ENCODE assay signal across 11 mouse cellular contexts in genomic region chr10:105020471-105021120, GRCm38 (mm10).
DNase-seq lines count a peak whose midpoint lies in the region; ATAC-seq and TF ChIP-seq lines count a peak whose summit lies in the region.
"Had no signal": no experiment of that assay in that cellular context is flagged by ENCODE, and none has a peak within 500 bp of the region (broad histone marks: within the 10 kb centered on the region; RNA-seq: fewer than 3 reads in every experiment).

No protein-coding gene starts in this region.

- ATAC-seq in cerebellum, adult (ENCODE audit: insufficient number of reproducible peaks, low FRiP score, low TSS enrichment) = no peak
- no peak for ATAC-seq in lung, embryonic 16.5 days (ENCODE audit: low read depth)
- peak; percentile 72; the same call in 1 of the 2 replicates for ATAC-seq in midbrain, embryonic 16.5 days
- no peak; the same call in 1 of the 2 replicates for ATAC-seq in stomach, embryonic 16.5 days (ENCODE audit: insufficient read depth, low FRiP score)
- ATAC-seq: liver, embryonic 12.5 days had no signal

- no peak overlapping the region for H3K27ac ChIP-seq in lung, embryonic 16.5 days (ENCODE audit: low read length)
- H3K27ac ChIP-seq in midbrain, embryonic 16.5 days (ENCODE audit: low read length) = peak overlapping the region; percentile 23; the same call in 1 of the 2 replicates
- peak overlapping the region; percentile 9; the same call in 1 of the 2 replicates for H3K27ac ChIP-seq in stomach, embryonic 16.5 days (ENCODE audit: low read length)
- H3K27ac ChIP-seq in cerebellum, adult 2 months (ENCODE audit: insufficient read depth, low read length) = no peak overlapping the region
- H3K27ac ChIP-seq: liver, embryonic 12.5 days had no signal

- TF ChIP-seq CTCF in cerebellum, adult 2 months (IDR thresholded peaks at IDR 0.05; ENCODE audit: borderline replicate concordance, insufficient read depth, low read depth, low read length) = no peak

- H3K27me3 ChIP-seq in lung, embryonic 16.5 days (ENCODE audit: control insufficient read depth, insufficient read depth, low read depth, low read length) = no peaks in the 10 kb centered on the region
- no peaks in the 10 kb centered on the region for H3K27me3 ChIP-seq in midbrain, embryonic 16.5 days (ENCODE audit: control insufficient read depth, insufficient read depth, low read depth, low read length)
- H3K27me3 ChIP-seq in stomach, embryonic 16.5 days (ENCODE audit: control insufficient read depth, insufficient read depth, low read length) = no peaks in the 10 kb centered on the region
- no peaks in the 10 kb centered on the region for H3K27me3 ChIP-seq in cerebellum, adult 2 months (ENCODE audit: control insufficient read depth, insufficient read depth, low read length)
- H3K27me3 ChIP-seq: liver, embryonic 12.5 days had no signal

- peak; percentile 2 to 3 for DNase-seq in cerebellum, postnatal 14 days
- DNase-seq in lung, postnatal 10 days = no peak
- DNase-seq in spleen, adult 18-20 months = no peak
- DNase-seq in cerebellum, adult 2 months = no peak
- DNase-seq: cerebellum, postnatal 25 days; kidney, postnatal 4 days had no signal

- no peak for TF ChIP-seq POLR2A in cerebellum, adult 2 months (IDR thresholded peaks at IDR 0.05; ENCODE audit: borderline replicate concordance, insufficient read depth, low read length)

- 44% methylated on average over 14 of the region's 14 CpGs for WGBS in lung, embryonic 16.5 days
- WGBS in midbrain, embryonic 16.5 days = 39% methylated on average over 14 of the region's 14 CpGs
- WGBS in stomach, embryonic 16.5 days = 34% methylated on average over 14 of the region's 14 CpGs
- 58% methylated on average over 14 of the region's 14 CpGs for WGBS in cerebellum, adult 2 months

- no peak overlapping the region for H3K4me3 ChIP-seq in lung, embryonic 16.5 days (ENCODE audit: low read length)
- H3K4me3 ChIP-seq in midbrain, embryonic 16.5 days (ENCODE audit: low read depth, low read length) = peak overlapping the region; percentile 30
- H3K4me3 ChIP-seq in stomach, embryonic 16.5 days (replicated peaks; ENCODE audit: low read length) = peak overlapping the region; percentile 6; the same call in 1 of the 2 replicates
- H3K4me3 ChIP-seq in cerebellum, adult 2 months (replicated peaks; ENCODE audit: insufficient read depth, low read depth, low read length) = no peak overlapping the region
- H3K4me3 ChIP-seq: liver, embryonic 12.5 days had no signal

- H3K9ac ChIP-seq in lung, embryonic 16.5 days (ENCODE audit: low read length) = no peak overlapping the region
- no peak overlapping the region for H3K9ac ChIP-seq in midbrain, embryonic 16.5 days (ENCODE audit: low read depth, low read length)
- no peak overlapping the region for H3K9ac ChIP-seq in stomach, embryonic 16.5 days (ENCODE audit: low read length)
- H3K9ac ChIP-seq: liver, embryonic 12.5 days had no signal

- H3K4me2 ChIP-seq in lung, embryonic 16.5 days (ENCODE audit: low read depth, low read length) = peak overlapping the region; percentile 43
- H3K4me2 ChIP-seq in midbrain, embryonic 16.5 days (ENCODE audit: low read length) = peak overlapping the region; percentile 48
- H3K4me2 ChIP-seq in stomach, embryonic 16.5 days (ENCODE audit: low read depth, low read length) = peak overlapping the region; percentile 38
- H3K4me2 ChIP-seq: liver, embryonic 12.5 days had no signal

- H3K9me3 ChIP-seq in lung, embryonic 16.5 days (ENCODE audit: control insufficient read depth, low read length) = no peaks in the 10 kb centered on the region
- no peaks in the 10 kb centered on the region for H3K9me3 ChIP-seq in midbrain, embryonic 16.5 days (replicated peaks; ENCODE audit: control insufficient read depth, low read length, poor library complexity, severe bottlenecking)
- H3K9me3 ChIP-seq in stomach, embryonic 16.5 days (replicated peaks; ENCODE audit: control insufficient read depth, low read length) = no peaks in the 10 kb centered on the region
- H3K9me3 ChIP-seq: liver, embryonic 12.5 days had no signal

- H3K36me3 ChIP-seq in lung, embryonic 16.5 days (ENCODE audit: control insufficient read depth, insufficient read depth, low read length) = no peaks in the 10 kb centered on the region
- H3K36me3 ChIP-seq in midbrain, embryonic 16.5 days (ENCODE audit: control insufficient read depth, insufficient read depth, low read length) = no peaks in the 10 kb centered on the region
- no peaks in the 10 kb centered on the region for H3K36me3 ChIP-seq in stomach, embryonic 16.5 days (ENCODE audit: control insufficient read depth, insufficient read depth, low read length)
- H3K36me3 ChIP-seq: liver, embryonic 12.5 days had no signal

- H3K4me1 ChIP-seq in lung, embryonic 16.5 days (replicated peaks; ENCODE audit: control insufficient read depth, insufficient read depth, low read length) = no peaks in the 10 kb centered on the region
- H3K4me1 ChIP-seq in midbrain, embryonic 16.5 days (ENCODE audit: control insufficient read depth, insufficient read depth, low read length) = peaks cover 10% of the 10 kb centered on the region
- 0 out of 2 replicates have a peak, but pooled peaks cover 5% of the 10 kb centered on the region for H3K4me1 ChIP-seq in stomach, embryonic 16.5 days (ENCODE audit: control insufficient read depth, insufficient read depth, low read length)
- H3K4me1 ChIP-seq in cerebellum, adult 2 months (ENCODE audit: control insufficient read depth, insufficient read depth, low read length) = no peaks in the 10 kb centered on the region
- H3K4me1 ChIP-seq: liver, embryonic 12.5 days had no signal

Comparison
In these comparisons a context has a peak if more than half of its experiments do, and no peak if none do; other contexts are left out.
1. DNase-seq: peak in cerebellum, postnatal 14 days (2 of 2); none in lung, postnatal 10 days (single experiment), spleen, adult 18-20 months (0 of 2) and cerebellum, adult 2 months (0 of 2).
2. H3K27ac ChIP-seq: peak in midbrain, embryonic 16.5 days (single experiment) and stomach, embryonic 16.5 days (single experiment); none in lung, embryonic 16.5 days (single experiment) and cerebellum, adult 2 months (single experiment).
3. H3K4me3 ChIP-seq: peak in midbrain, embryonic 16.5 days (single experiment) and stomach, embryonic 16.5 days (single experiment); none in lung, embryonic 16.5 days (single experiment) and cerebellum, adult 2 months (single experiment).
4. Peak in every context shown above with its lines, with median percentiles within 50 percentile points of each other: H3K4me2 ChIP-seq.